Mouse (Mus musculus) cerebellum, adult 18-20 months (tissue): ENCODE measurements at regions not wholly inside any gene's neighbourhood (a gene's known extent, or its start where the extent isn't known, plus 50 kb on each side); places are given as distances from the start of the nearest gene placed in this dataset.
"Not testable (repeated sequence)": the region's sequence is repeated elsewhere in the genome, so short reads cannot be mapped to it uniquely, and the experiment has no call there.

Source experiments
- DNase-seq, 2 experiments: peaks; one replicate each; pipeline ENCODE4 v3.0.0; 2021

DNA sequence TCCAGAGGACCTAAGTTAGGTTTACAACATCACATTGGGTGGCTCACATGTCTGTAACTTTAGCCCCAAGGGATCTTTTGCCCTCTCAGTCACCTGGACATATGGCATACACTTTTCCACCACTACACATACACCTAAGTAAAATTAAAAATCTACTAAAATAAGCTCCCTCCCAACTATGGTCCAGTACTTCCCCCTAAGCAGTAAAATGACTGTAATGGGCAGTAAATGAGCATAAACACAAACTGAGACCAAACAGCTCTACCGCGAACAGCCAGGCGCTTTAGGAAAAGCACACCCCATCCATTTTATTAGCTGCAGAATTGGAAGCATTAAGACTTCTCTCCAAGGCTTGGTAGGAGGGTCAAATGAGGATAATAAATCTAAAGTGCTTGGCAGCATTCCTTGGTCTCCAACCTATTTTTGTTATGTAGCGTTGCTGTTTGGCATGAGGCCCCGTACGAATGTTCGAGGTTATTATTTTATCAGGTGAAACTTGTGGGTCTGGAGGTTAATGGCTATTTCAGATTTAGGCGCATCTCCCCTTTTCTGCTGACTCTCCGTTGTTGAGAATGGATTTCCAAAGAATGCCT is 157.5 kb upstream of the Eif4g2 start:
- DNase-seq, result no peak

DNA sequence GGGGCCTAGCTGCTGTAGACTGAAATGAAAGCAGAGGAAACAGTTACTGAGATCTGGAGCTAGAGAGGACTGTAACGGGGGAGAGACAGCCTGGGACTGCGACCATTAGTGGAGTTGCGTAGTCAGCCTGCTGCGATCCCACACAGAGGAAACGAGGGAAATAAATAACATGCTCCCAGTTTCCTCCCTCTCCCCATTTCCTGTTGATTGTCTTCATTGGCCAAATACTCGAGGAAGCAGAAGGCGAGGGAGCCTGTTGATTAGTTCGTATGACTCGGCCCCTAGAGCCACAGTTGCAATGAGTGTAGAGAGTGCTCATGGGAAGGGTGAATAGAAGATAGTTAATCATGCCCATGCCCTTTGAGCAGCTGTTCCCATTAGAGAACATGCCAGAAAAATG is 155.0 kb upstream of the Eif4g2 start:
- DNase-seq, result no peak

DNA sequence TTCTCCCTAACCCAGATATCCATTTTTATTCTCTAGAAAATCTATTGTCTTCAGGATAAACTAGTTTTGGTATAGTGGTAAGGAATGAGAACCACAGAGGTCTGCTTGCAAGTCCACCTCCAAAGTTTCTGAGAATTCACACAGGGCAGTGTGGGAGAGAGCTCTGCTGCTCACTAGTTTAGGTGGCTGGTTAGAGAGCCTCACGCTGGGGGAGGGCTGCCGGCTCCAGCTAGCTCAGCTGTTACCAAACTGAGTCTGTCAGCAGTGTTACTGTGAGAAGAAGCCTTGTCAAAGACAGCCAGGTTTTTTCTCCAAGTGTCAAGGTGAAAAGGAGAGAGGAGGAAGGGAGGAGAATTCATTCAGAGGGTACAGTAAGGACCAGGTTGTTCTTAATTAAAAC is 147.8 kb upstream of the Eif4g2 start:
- no peak for DNase-seq

DNA sequence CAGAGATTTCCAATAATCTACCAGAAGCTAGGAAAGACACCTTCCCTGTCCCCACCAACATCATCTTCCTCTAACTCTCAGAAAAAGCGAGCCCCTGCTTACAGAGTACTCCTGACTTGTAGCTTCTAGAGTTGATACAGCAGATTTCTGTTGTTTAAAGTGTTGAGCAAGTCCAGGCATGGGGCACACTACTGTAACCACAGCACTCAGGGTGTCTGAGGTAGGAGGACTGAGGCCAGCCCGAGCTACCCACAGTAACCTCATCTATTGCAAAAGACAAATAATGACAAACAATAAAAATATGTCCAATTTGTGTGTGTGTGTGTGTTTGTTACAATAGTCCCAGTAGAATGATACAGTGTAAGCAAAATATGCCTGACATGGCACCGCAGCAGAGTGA is 144.3 kb upstream of the Eif4g2 start:
- DNase-seq, result no peak

DNA sequence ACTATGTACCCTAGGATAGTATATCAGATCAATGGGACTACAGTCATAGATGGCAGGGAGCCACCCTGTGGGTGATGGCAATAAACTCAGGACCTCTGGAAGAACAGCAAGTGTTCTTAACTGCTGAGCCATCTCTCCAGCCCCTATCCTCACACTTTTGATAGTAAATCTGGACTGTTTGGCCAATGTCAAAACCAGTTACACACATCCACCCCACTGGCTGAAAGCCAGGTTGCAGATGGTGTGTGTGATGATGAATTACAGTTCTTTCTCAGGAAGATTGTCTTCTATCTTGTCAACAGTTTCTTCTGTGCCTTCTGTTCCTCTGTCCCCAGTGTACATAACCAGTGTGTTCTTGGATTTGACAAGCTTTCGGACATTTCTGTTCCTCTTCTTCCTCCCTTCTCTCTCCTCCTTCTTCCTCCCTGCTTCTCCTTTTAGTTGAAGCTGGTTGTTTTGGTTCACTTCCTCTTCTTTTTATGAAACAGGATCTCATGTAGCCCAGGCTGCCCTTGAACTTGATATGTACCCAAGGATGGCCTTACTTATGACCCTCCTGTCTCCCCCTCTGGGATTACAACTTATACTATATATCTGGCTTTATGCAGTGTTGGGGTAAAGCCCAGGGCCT is 143.3 kb upstream of the Eif4g2 start:
- no peak for DNase-seq

DNA sequence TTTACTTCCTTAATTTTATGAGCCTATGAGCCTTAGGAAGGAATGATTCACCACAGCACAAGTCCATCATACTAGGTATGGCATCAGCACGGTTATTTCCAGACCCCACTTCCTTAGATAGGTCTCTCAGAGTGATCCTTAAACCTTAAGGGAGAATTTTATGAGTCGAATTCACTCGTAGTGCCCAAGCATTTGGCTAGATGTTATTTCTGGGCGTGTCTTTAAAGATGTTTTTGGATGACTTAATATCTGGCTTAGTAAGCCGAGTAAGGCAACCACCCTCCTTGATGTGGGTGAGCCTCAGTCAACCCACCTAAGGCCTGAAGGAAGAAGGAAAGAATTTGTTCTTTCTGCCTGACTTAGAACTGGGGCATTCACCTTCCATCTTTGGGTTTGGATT is 132.8 kb upstream of the Eif4g2 start:
- DNase-seq, result no peak

DNA sequence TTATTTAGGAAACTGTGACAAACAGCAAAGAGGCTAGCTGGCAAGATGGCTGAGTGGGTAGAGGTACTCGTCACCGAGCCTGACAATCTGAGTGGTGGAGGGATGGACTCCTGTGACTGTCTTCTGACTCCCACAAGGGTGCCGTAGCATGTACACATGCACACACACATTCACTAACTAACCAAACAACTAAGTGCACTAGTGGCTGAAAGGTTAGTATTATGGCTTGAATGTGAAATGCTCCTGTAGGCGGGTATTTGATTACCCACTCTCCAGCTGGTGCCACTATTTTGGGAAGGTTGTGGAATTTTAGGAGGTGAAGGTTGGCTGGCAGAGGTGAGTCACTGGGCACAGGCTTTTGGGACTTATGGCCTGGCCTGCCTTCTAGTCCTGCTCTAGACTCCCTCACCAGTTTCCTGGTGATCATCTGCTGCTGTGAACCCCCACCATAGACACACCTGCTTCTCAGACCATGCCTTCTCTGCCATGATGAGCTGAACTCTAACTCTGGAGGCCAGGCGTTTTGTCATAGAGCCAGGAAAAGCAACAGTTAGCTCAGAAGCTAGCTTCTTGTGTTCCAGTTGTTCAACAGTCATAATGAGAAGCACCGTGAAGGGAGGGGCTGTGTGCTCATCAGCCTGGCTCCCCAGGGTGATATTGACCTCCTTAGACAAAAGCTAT is 131.5 kb upstream of the Eif4g2 start:
- no peak for DNase-seq

DNA sequence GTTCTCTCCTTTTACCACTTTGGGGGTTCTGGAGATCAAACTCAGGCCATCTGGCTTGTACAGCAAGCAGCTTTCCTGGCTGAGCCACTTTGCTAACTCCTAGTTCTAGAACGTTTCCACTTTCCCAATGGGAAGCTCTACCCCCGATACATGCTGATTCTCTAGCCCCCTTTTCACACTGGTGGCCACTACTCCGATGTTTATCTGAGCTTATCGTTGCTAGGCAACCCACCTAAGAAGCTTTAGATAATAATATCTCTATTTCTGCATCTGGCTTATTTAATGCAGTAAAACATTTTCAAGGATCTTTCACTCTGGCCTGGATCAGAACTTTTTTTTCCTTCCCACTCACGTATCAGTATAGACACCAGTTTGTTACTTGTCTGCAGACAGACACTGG is 129.4 kb upstream of the Eif4g2 start:
- no peak for DNase-seq

DNA sequence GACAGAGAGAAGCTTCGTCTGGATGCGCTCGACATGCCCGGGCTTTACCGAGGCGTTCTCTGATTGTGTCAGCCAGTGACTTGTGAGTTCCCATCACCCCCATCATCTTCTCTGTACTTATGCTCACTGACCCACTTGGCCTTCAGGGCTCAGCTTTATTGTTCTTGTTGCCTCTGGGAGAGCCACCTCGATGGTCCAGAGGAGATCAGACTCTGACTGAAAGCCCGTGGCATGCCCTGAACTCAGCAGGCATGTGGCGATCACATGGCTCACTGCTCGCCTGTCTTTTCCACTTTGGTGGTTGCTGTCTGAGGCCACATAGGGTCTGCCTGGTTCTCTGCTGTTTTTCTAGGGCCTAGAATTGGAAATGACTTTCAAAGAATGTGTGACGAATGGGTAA is 128.8 kb upstream of the Eif4g2 start:
- DNase-seq, result no peak

DNA sequence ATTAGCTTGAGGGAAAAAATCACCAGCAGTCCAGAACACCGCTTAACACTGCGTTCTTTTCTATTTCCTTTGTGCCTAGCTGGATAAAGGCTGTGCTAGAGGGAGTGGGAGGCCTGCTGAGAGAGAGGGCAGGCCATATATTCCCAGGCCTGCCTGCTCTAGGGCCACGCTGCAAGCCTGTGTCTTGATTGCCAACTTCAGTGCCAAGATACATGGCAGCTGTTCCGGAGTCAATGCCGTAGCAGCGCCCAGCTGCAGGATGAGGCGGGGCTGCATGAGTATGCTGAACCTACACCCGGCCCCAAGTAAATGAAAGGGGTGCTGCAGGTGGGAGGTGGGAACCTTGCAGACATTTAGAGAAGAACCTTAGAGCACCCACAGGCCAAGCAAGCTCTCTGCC is 127.5 kb upstream of the Eif4g2 start:
- DNase-seq, result no peak

DNA sequence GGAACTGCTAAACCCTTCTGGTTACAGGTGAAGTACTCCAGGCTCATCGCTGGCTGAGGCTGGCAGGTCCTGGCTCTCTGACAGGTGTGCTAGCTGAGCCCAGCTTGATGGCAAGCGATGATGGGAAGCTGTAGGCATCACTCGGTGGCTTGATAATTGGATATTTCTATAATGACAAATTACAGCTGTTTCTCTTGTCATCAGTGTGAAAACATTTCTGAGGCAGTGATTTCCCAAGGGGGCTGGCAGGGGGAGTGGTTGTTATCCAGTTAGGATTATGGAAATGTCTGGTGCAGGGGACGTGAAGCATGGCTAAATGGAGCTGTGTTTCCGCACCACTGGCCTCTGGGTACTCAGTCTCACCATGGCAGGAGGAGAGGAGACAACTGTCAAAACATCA is 123.0 kb upstream of the Eif4g2 start:
- DNase-seq, result no peak

DNA sequence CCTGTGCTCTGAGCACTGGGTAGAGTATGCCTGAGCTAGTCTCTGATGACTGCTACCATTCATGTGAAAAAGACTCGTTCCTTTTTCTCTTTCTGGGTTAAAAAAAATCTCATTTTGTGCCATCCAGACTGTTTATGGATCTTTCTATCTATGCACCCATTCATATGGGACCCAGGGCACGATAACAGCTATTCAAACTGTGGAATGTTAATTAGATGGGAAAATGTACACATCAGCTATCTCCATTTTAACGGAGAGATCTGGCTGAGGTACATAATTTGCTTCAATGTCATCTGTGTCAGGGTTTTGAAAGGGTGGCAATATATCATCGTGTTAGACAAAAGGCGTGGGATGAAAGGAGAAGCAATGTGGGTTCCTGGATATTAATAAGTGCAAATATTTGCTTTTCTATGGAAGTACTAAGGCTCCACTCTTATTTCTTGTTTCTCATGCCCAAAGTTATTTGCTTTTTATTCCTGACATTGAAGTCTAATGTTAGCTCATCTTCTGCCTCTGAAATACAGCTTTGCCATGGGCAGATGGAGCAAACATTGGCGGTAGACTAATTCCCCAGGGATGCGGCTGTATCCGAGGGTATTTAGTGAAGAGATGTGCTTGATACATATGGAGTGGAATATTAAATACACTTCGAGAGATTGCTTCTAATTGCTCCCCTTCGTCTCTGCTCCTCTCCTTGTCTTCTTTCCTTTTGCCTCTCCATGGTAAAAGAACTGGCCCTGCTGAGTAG is 116.0 kb upstream of the Eif4g2 start:
- no peak for DNase-seq

DNA sequence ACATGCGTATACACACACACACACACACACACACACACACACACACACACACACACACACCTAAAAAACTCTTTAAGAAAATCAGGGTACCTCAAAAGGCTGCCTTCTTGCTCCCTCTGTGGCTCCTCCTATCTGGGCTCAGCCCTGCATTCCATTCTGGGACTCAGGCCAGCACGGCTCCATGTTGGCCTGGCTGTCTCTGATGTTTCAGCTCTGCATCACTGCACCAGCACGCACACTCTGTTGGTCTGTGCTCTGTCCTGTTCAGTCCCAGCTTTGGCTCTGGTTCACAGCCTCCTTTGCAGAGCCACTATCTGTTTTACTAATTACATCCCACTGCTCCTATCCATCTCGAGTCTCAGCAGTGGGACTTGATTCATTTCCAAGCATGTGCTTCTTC is 108.8 kb upstream of the Eif4g2 start:
- peak; percentile 18 to 33 for DNase-seq

DNA sequence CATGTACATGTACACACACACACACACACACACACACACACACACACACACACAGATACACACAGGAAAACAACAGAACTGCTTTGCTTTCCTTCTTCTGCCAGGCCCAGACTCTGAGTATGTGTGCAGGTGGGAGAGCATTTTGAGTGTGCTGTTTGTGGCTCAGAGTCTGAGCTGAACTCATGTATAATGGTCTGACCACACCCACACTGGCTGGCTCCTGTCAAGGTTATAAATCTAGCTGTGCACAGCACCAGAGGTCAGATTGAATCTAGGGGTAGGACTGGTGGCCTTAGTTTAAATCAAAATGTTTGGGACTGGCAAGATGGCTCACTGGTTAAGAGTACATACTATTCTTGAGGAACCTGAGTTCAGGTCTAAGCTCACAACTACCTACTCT is 108.4 kb upstream of the Eif4g2 start:
- no peak for DNase-seq

DNA sequence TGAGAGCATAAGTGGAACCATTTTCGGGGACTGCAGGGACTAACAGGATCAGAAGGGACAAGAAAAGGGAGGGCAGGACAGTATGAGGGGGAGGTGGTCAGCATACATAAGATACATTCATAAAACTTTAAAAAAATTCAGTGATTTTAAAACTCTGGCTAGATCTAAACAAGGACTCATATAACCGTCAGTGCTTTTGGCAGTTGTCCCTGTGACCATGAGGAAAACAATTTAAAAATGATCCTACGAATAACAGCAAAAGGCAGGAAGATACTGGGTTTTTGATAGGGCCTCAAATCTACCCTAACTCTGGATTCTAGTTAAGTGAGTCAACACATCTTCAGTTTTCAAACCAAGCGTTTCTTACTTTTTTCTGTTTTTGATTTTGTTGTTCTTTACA is 106.9 kb upstream of the Eif4g2 start:
- no peak for DNase-seq

DNA sequence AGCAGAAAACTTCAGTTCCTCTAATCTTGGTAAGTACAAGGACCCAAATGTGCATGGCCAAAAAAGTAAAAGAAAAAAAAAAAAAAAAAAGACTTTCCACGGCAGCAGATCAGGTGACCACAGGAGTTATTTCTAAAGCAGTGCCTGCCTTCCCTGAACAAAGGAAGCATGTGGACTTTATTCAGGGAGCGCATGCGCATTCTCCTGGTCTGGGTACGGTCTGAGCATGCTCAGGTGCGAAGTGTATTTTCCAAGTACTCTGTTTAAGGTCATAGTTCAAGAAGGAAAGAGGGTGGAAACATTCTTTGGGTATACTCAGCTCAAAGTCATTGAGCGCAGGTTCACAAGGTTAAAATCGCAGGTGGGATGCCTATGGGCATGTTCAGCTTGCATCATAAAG is 103.1 kb upstream of the Eif4g2 start:
- no peak for DNase-seq

DNA sequence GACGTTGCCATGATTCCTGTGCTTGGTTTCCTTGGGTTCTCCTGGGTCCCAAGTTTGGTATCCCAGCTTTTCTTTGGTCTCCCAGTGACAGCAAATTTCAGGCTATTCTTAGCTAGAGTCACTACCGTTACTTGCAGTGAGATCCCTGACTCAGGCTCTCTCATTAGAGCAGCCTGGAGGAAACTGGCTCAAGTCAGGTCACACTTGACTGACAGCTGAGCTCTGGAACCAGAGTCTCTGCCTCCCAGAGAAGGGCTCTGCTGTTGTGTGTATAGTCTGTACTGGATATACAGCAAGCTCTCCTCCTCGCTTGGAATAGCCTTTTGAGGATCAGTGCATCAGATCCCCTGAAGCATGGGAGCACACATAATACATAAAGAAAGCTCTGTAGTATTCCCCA is 100.7 kb upstream of the Eif4g2 start:
- no peak for DNase-seq

DNA sequence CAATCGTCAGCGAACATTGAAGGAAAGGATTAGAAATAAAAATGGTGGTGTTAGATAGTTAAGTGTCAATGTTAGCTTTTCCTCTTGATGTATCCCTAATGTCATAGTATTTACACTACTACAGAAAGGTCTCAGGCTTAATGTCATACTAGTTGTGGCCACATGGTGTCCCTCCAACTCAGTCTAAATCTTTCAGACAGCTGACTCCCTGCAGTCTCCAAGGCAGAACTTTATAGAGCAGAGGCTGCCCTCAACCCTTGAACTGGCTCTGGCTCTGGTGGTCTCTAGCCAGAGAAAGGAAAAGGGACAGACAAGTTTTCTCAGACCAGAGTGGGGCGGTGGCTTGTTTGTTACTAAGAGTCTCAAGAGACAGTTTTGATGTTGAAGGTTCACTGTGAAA is 99.5 kb upstream of the Eif4g2 start:
- DNase-seq, result peak; percentile 60 to 64

DNA sequence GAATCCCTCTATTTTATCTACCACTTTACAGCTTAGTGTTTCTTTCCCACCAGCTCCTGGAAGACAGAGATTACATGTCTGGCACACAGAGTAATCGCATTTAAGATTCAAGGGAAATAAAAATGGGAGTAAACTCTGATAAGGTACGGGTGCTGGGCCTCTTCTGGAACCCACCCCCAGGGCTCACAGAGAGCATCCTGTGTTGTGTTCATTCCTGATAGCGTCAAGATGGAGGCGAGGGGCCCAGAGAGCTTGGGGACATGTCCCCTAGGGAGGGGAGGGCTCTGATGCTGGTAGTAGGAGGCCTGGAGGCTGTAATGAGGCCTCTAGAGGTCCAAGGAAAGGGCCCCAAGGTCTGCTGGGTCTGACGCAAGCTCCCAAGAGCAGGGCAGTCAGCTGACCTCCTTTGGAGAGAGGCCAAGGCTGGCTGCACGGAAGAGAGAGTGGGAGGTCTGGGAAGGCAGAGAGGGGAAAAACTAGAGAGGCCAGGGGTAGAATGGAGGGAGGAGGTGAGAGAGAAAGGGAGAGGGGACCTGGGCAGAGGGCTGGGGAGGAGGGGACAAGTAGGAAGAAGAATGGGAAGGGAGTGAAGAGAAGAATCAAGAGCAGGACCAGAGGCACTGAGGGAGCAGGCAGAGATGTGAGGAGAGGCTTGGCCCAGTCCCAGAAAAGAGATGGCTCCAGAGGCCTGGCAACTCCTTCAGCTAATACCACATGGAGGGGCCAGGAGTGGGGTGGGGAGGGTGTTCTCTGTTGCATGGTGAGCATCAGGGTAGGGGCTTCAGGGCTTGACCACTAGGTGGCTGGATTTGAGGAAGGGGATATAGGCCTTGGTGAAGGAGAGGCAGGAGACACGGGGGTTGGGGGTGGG is 96.8 kb upstream of the Eif4g2 start:
- no peak for DNase-seq

DNA sequence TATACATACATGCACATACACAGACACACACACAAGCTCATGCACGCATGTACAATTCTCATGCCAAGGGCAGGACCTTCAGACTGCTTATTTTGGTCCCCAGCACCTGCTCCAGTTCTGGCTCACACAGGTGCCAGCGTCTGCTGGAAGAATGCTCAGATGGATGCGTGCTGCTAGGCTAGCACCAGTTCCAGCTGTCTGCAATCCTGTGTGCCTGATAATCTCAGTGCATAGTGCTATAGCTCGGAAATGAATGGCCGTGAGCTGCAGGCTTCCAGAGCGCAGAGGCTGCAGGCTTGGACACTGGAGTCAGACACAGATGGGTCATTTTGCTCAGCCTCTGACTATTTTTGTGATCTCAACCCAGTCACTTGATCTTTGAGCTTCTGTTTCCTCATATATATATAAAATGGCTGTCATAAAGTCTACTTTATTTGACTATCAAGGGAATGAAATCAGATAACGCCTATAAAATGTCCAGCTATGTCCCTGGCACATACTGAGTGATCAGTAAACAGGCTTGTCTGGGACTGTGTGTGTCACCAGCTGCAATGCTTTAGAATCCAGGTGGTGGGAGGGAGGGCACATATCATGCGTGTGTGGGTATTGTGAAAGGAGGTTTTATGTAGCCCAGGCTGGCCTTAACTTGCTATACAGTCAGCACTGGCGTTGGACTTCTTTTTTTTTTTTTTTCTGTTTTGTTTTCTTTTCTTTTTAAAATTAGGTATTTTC is 91.7 kb upstream of the Eif4g2 start:
- no peak for DNase-seq

DNA sequence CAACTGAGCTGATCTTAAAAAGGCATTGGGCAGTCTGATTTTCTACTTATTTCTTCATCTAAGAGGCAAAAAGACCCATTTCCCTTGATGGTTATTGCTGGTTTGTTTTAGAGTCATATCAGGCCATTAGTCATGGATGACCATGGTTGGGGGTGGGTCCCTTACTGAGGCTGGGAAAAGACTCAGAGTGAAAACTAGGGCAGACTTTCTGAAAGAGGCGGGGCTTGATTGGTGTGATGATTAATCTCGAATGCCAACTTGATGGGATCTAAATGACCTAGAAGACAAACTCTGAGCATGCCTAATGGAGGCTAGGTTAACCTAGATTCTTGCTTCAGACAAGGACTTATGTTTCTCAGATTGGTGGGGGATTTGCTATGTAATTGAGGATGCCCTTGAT is 89.2 kb upstream of the Eif4g2 start:
- DNase-seq, result no peak

DNA sequence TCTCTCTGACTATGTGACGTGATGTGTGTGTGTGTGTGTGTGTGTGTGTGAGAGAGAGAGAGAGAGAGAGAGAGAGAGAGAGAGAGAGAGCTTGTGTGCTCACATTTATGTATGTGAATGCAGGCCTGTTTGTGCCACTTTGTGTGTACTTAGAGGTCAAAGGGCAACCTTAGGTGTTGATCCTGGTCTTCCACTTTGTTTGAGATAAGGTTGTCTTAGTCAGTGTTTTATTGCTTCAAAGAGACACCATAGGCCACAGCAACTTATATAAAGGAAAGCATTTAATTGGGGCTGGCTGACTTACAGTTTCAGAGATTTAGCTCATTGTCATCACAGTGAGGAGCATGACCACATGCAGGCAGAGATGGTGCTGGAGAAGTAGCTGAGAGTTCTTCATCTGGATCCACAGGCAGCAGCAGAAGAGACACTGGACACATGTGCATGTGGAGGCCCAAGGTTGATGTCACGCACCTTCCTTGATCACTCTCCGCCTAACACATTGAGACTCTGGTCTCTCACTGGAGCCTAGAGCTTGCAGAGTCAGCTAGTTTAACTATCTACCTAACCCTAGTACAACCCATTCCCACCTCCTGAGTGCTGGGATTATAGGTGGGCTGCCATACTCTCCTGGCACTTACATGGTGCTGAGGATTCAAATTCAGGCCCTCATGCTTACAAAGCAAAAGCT is 85.9 kb upstream of the Eif4g2 start:
- DNase-seq, result not testable (repeated sequence)
